Mouse (Mus musculus) spleen, postnatal 14 days (tissue): Measurements from ENCODE around the gene Eif4e1b.

Source experiments
- DNase-seq, 2 experiments: peaks; one replicate each; pipeline ENCODE4 v3.0.0; 2021 to 2022; ENCODE audit warnings: low spot score in 2 of 2

The Eif4e1b gene

GRCm38 (mm10) chr13:54800206-54800605 is 16.4 kb downstream of the Eif4e1b start:
- DNase-seq = no peak

- no peak for DNase-seq
These were observed 19.2 kb downstream of the Eif4e1b start for GRCm38 (mm10) chr13:54803010-54803409.

GRCm38 (mm10) chr13:54805134-54805838 is 21.5 kb downstream of the Eif4e1b start:
- DNase-seq = no peak

GRCm38 (mm10) chr13:54806434-54806976 is 22.7 kb downstream of the Eif4e1b start:
- DNase-seq = no peak

- DNase-seq = no peak
These were observed 24.3 kb downstream of the Eif4e1b start for GRCm38 (mm10) chr13:54808067-54808466.

- DNase-seq = no peak
These were observed 27.7 kb downstream of the Eif4e1b start for GRCm38 (mm10) chr13:54811476-54811875.

GRCm38 (mm10) chr13:54813381-54813780 is 29.6 kb downstream of the Eif4e1b start:
- no peak for DNase-seq

GRCm38 (mm10) chr13:54818399-54819254 is 34.8 kb downstream of the Eif4e1b start:
- DNase-seq = no peak

GRCm38 (mm10) chr13:54821106-54821505 is 37.3 kb downstream of the Eif4e1b start:
- DNase-seq = no peak

GRCm38 (mm10) chr13:54821931-54822330 is 38.1 kb downstream of the Eif4e1b start:
- no peak for DNase-seq

GRCm38 (mm10) chr13:54824111-54824931 is 40.5 kb downstream of the Eif4e1b start:
- no peak for DNase-seq

- no peak for DNase-seq
These were observed 44.2 kb downstream of the Eif4e1b start for GRCm38 (mm10) chr13:54827992-54828391.

GRCm38 (mm10) chr13:54828508-54828907 is 44.7 kb downstream of the Eif4e1b start:
- no peak for DNase-seq

- no peak for DNase-seq
These were observed 45.7 kb downstream of the Eif4e1b start for GRCm38 (mm10) chr13:54829450-54829849.

GRCm38 (mm10) chr13:54836351-54837030 is 52.7 kb downstream of the Eif4e1b start:
- DNase-seq = no peak

GRCm38 (mm10) chr13:54837061-54837460 is 53.3 kb downstream of the Eif4e1b start:
- DNase-seq = no peak

GRCm38 (mm10) chr13:54837471-54837889 is 53.7 kb downstream of the Eif4e1b start:
- DNase-seq = no peak
